Mouse (Mus musculus) spleen, postnatal 10 days (tissue): ENCODE measurements around the gene Rdh13.

Experiments
- DNase-seq, 2 experiments: peaks; one replicate each; pipeline ENCODE4 v3.0.0; 2021 to 2022; ENCODE audit warnings: low spot score in 2 of 2

Gene Rdh13

DNA sequence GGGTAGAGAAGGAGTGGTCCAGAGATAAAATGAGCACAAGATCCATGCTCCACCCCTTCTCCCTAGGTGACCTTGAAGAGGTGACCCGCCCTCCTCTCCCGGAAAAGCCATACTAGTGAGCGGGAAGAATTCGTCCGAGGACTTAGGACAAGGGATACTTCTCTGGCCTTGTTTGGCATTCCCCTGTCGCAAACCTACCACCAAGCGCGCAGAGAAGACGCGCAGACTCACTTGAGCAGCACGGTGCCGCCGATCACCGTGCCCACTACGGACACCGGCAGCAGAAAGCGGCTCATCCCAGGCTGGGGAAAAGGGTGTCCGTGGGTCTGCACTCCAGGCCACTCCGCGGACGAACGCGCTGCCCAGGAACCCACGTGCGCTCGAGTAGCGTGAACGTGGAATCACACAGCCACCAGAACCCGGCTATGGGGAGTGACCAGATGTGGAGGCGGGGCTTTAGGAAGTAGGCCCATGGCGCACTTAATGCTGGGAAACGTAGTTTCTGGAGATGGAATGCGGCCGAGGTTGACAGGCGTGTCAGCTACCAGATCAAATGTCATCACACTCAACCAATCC lies at the start of gene Rdh13:
TSS of gene Rdh13 (minus strand) at position 434 of the 576 bp plus-strand sequence.
- peak; percentile 60 to 86 for DNase-seq

DNA sequence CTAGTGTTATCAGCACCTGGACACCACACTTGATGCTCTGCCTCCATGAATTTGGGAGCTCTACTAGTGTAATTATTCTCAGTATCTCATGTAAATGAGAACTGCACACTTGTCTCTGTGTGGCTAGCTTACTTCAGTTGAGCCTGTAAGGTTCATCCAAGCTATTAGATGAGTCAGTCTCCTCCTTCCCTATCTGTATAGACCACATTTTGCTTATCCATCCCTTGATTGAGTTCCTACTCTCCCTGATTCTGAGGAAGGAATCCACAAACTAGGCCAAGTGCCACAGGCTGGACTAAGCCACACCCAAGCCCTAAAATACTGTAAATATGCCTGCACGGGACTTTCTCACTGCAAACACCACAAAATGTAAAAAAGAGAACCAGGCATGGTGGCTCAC lies 48.5 kb upstream of the Rdh13 start:
- no peak for DNase-seq

DNA sequence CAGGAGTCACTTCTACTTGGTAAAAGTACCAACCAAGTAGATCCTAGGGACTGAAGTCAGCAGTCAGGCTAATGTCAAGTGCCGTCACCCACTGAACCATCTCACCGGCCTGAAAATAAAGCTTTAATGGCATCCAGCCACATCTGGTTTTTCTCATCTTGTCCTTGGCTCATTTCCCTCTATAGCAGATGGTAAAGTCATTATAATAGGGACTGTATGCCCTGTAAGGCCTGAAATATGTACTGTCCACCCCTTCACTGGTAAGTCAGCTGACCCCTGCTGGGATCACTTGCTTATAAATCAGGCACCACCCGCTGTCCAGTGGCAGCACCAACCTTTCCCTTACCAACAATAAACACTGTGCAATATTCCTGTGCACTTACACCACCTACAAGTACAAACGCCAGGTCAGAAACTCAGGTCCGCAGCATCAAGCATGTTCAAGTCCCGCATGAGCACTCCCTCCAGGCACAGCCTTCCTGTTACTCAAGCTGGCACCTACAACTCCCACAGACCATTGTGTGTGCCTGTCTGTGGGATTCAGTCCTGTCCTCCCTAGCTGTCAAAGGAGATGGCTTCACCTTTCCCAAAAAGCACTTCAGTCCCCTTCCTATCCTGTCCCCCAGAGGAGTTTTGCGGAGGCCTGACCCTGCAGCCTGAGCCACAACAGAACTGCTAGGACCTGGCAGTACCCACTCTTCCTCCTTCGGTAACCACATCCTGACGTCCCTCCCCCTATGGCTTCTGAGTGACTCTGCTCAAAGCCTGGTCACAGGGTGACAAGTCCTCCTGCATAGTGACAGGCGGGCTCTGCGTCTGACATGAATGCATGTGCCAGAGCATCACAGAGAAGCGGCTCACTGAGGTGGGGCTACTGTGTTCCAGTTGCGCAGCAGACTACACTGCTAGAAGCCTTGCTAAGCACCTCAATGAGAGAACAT lies 47.1 kb upstream of the Rdh13 start:
- peak in 1 of 2 experiments; percentile 38 for DNase-seq

DNA sequence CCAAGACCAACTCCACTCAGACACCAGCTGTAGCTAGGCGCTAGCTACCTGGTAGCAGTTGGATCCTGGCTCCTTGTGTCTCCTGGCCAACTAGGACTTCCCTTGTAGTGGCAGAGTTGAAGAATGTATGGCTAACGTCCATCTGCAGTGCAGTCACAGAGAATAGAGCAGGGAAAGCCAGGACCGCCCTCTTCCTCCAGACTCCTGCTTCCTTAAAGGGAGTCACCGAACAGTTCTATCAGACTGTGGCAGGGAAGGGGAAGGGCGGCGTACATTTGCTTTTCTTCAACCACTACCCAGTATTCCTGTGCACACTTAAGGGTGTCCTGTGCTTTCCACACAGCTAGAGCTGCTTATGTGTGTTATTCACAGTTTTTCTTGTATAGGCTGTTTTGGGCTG lies 45.9 kb upstream of the Rdh13 start:
- DNase-seq, result no peak

GRCm38 (mm10) chr7:4482281-4482680 lies 36.8 kb upstream of the Rdh13 start:
- DNase-seq, result no peak

GRCm38 (mm10) chr7:4479674-4480073 lies 34.2 kb upstream of the Rdh13 start:
- DNase-seq, result peak in 1 of 2 experiments; percentile 53

DNA sequence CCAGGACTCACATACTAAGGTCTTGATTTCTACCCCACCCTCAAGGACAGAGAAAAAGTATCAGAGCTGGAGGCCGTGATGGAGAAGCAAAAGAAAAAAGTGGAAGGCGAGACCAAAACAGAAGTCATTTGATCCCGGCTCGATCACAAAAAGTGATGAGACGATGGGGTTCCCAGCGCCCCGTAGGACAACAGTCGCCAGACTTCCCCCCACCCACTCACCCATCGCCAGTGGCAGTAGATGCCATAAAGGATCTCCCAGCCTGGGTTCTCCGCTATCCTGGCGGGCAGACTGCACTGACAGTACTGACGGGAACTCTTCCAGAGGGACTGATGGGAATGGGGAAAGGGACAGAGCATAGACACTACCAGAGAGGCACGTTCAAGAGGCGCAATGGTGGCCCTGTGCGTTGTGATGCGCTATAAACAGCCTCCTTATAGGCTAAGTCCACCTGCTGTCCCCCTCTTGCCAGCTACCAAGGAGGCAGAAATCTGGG lies 33.4 kb upstream of the Rdh13 start:
- no peak for DNase-seq

DNA sequence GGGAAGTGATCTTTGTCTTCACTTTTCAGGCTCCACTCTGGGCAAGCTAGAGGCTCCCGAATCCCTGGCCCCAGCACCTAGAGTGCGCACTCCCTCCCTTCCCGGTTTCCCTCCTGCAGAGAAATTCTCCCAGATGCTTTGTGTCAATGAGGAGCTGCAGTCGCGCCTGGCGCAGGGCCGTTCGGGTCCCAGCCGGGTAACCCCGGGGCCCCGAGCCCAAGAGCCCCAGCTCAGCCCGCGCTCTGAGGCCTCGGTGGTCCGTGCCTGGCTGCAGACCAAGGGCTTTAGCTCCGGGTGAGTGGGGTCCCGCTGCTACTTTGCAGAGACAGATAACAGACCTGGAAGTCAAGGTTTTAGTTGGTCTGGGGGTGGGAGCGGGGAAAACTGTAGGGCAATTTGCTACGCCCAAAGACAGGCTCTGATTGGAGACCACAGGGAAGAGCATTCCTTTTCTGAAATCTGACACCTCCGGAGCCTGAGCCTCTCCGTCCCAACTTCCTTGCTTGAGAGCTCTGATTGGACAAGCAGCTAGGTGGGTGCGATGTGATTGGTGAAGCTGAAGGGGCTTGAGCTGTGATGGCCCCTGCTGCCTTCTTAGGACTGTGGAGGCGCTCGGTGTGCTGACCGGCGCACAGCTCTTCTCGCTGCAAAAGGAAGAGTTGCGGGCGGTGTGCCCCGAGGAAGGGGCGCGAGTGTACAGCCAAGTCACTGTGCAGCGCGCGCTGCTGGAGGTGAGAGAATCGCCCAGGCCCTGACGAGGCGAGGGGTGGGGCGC lies 32.8 kb upstream of the Rdh13 start:
- DNase-seq, result no peak

DNA sequence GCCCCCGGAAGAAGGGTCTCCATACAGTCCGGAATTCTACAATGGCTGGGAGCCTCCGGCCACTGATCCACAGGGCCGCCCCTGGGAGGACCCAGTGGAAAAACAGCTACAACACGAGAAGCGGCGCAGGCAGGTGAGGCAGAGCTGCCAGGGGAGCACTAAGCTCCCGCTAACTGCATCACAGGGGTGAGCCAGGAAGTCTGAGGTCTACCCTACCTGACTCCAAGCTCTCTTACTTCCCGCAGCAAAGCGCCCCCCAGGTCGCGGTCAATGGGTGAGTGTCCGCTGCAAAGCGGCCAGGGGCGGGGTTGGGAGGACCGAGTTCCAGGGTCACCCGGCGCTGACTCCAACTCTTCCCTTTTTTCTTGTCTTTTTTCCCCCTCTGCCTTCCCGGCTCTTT lies 28.5 kb upstream of the Rdh13 start:
- no peak for DNase-seq

- DNase-seq, result peak in 1 of 2 experiments; percentile 58
Measured at GRCm38 (mm10) chr7:4471179-4471555, 25.7 kb upstream of the Rdh13 start.

DNA sequence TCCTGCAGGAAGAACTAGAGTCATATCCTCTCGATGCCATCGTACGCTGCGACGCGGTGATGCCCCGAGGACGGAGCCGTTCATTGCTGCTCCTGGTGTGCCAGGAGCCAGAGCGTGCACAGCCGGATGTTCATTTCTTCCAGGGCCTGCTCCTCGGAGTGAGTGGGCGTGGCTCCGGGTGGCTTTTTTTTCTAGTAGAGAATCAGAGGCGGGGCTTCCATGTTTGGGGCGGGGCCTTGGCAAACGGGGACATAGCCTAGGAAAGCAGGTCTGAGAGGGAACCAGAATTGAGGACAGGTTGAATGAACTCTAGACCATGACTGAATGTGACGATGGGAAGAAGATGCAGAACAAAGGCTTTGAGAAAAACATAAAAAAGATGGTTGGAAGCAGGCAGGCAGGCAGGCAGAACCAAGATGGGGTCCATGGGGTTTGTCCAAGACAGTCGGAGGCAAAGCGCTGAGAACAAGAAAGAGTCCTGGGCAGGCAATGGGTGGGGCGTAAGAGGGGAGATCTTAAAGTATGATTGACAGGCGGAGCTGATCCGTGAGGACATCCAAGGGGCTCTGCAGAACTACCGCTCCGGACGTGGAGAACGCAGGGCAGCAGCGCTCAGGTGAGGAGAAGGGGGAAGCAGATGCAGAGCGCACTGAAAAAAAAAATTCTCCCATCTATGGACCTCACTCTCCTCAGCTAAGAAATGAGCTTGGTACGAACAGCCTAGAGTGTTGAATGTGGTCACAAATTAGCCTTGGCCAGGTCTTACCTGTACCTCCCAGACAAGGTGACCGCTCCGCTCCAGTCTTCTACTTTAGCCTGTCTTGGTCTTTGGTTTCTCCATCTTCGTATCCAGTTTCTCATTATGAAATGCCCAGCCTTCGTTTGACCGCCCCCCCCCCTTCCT lies 25.1 kb upstream of the Rdh13 start:
- peak in 1 of 2 experiments; percentile 47 for DNase-seq

DNA sequence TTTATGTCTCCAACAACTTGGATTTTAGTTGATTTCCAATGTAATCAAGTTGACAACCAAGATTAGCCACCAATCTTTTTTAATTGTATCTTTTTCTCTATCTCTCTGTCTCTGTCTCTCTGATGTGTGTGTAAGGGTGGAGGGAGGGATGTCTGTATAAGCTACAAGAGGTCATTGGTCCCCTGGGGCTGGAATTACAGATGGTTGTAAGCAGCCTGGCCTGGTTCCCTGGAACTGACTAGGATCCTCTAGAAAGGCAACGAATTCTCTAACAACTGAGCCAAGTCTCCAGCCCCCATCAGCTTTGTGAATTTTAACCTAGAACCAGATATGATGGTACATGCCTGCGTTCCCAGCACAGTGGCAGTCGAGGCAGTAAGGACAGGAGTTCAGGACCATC lies 22.4 kb upstream of the Rdh13 start:
- no peak for DNase-seq

GRCm38 (mm10) chr7:4464194-4464824 lies 18.9 kb upstream of the Rdh13 start:
- DNase-seq, result no peak

- no peak for DNase-seq
Measured at GRCm38 (mm10) chr7:4460576-4461434, 15.4 kb upstream of the Rdh13 start, which contains the start of gene Eps8l1. TSS of gene Eps8l1 (plus strand) at chr7:4460674.

GRCm38 (mm10) chr7:4452644-4453043 lies 7.2 kb upstream of the Rdh13 start:
- no peak for DNase-seq

DNA sequence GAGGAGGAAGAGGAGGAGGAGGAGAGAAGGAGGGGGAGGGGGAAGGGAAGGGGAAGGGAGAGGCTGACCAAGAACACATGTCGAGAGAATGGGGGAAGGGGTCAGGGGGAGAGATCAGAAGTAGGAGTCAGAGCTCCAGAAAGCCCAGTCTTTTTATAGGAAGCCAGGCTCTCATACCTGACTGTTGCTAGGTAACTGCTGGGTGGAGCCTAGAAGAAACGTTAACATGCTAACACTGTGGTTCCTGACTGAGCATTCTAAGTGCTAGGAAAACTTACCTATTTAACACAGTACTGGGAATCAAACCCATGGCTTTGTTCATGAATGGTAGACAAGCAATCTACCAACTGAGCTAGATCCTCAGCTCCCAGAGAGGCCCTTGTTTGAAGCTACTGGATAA lies 3.8 kb upstream of the Rdh13 start:
- DNase-seq, result no peak

DNA sequence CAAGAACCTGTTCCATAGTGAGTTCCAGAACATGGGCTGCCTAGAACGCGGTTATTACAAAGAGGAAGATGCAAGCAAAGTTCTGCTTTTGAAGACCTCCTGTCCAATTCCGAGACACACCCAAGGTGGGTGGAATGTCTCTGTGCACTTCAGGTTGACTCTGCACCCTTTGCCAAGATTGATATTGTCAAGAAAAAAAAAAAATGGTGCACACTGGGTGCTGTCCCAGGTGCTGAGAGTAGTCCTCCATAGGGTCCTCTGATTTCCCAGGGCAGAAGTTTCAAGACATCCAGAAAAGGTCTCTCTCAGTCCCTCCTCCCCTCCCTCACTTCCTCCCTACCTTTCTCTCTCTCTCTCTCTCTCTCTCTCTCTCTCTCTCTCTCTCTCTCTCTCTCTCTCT lies 3.0 kb upstream of the Rdh13 start:
- no peak for DNase-seq

DNA sequence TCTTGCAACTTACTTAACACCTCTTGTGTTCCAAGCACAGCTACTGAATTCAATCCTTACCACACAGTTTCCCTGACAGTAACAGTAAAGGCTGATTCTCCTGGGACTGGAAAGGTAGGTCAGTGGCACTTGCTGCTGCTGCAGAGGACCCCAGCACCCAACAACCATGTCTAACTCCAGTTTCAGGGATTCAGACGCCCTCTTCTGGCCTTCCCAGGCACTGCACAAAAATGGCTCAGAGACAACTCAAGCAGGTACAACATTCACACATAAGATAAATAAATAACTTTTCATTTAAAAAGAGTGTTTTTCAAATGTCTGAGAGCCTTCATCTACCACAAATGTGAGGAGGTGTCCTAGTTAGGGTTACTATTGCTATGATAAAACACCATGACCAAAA lies 1.7 kb upstream of the Rdh13 start:
- DNase-seq, result peak in 1 of 2 experiments; percentile 32

DNA sequence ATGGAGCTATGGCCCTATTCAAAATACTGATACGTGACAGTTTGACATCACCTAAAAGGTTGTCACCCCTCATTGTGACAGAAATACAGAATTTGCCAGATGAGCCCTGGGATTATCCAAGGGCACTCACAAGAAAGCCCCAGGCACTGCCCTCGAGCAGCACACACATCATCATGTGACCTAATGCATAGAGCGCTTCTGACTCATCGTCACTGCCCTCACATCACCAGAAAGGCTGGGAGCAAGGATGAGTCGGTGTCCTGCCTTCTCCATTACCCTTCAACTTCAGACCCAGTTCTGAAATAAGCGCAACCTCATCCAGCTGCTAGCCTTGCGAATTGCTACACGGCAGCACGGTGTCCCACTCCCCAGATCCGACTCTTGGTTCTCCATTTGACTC lies 4.9 kb downstream of the Rdh13 start:
- DNase-seq, result no peak

GRCm38 (mm10) chr7:4437721-4438120 lies 7.7 kb downstream of the Rdh13 start:
- DNase-seq, result peak in 1 of 2 experiments; percentile 4
